Mouse (Mus musculus): ENCODE results near the gene Apof. TPM values are rescaled to one million over a fixed set of nuclear protein-coding genes. Genes with fewer than 3 reads are reported as not detected.

The Apof gene
- polyA plus RNA-seq, 1 experiment: 0.16 TPM

DNA sequence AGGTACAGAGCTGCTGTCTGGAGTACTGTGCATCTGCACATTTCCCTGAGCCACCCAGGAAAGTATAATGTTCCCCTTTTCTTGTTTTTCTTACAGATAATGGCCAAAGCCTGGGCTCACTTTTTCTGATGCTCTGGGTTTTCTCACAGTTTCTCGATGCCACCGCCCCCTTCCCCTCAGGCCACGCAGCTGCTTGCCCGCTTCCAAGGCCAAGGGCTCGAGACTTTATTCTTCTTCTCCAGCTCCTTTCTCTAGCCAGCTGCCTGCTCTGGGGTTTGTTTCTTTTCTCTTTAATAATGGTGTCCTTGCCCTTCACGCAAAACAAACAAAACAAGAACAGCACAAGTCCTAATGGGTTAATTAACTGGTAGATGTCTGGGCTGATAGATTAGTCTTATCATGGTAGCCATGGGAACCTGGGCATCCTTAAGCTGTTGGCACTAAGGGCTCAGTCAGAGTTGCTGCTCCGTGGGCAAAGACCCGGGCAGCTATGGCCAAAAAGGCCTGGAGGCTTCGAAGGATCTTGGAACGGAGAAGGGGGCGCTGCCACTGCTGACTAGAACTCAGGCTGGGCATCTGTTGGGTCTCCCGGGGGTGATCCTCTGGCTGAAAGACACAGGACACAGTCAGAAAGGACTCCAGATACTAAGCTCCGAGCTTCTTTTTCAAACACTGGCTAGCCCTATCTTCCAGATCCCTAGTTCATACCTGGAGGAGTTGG lies 28.1 kb downstream of the Apof start:
- DNase-seq (ENCODE audit: low read depth, low spot score): no peak
- WGBS: 77% methylated on average over 13 of the region's 13 CpGs

- 66% methylated on average over 4 of the region's 4 CpGs for whole genome bisulfite sequencing
- no peak for DNase-seq (ENCODE audit: low read depth, low spot score)
These were observed 28.8 kb downstream of the Apof start for GRCm38 (mm10) chr10:128297221-128297620.

GRCm38 (mm10) chr10:128297622-128298021 lies 29.2 kb downstream of the Apof start:
- 71% methylated on average over 11 of the region's 11 CpGs for WGBS
- DNase-seq (ENCODE audit: low read depth, low spot score): no peak

- no peak for DNase-seq (ENCODE audit: low read depth, low spot score)
- 66% methylated on average over 6 of the region's 6 CpGs for WGBS
These were observed 29.8 kb downstream of the Apof start for GRCm38 (mm10) chr10:128298243-128298642.

DNA sequence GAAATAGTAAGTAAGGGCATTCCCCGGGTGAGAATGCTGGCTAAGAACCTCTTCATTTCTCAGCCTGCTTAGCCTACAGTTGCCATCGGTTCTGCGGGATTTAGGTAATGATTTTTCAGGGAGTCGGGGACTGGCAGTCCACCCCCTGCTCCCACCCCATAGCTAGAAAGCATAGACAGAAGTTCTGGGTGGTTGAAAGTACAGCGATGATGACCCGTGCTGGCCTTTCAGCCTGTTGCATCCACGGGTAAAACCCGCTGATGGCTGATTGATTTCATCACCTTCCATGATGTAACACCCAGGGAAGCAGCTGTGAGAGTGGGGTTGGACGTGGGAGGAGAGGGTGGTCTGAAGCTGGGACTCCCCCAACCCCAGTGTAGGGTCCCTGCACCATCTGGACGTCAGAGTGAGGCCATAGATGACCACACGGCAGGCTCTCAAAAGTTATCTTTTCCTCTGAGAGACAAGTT lies 30.3 kb downstream of the Apof start, which contains the start of gene Il23a:
TSS of gene Il23a (minus strand) at position 51 of the 470 bp plus-strand sequence.
- WGBS: 77% methylated on average over 11 of the region's 11 CpGs
- DNase-seq (ENCODE audit: low read depth, low spot score): no peak

GRCm38 (mm10) chr10:128302357-128302756 lies 33.9 kb downstream of the Apof start:
- DNase-seq (ENCODE audit: low read depth, low spot score): no peak
- 18% methylated on average over 3 of the region's 3 CpGs for WGBS

GRCm38 (mm10) chr10:128302785-128303125 lies 34.3 kb downstream of the Apof start:
- under 1% methylated on average over 9 of the region's 9 CpGs for WGBS

GRCm38 (mm10) chr10:128303126-128304021 lies 34.9 kb downstream of the Apof start, which contains the start of gene Pan2:
Gene Pan2, plus strand, starts transcription at chr10:128303335.
- WGBS: 1% methylated on average over 37 of the region's 37 CpGs
- peak; percentile 98 for DNase-seq (ENCODE audit: low read depth, low spot score)

More at GRCm38 (mm10) chr10:128302785-128303125, 34.3 kb downstream of the Apof start:
- no peak for DNase-seq (ENCODE audit: low read depth, low spot score)

GRCm38 (mm10) chr10:128309654-128310053 lies 41.2 kb downstream of the Apof start:
- DNase-seq (ENCODE audit: low read depth, low spot score): no peak
- 89% methylated on average over 7 of the region's 7 CpGs for WGBS

- no peak for DNase-seq (ENCODE audit: low read depth, low spot score)
- WGBS: 69% methylated on average over 11 of the region's 11 CpGs
These were observed 41.7 kb downstream of the Apof start for GRCm38 (mm10) chr10:128310177-128310576.

- WGBS: 76% methylated on average over 4 of the region's 4 CpGs
- DNase-seq (ENCODE audit: low read depth, low spot score): no peak
These were observed 42.4 kb downstream of the Apof start for GRCm38 (mm10) chr10:128310902-128311301.

- 87% methylated on average over 8 of the region's 8 CpGs for WGBS
- no peak for DNase-seq (ENCODE audit: low read depth, low spot score)
These were observed 47.1 kb downstream of the Apof start for GRCm38 (mm10) chr10:128315578-128315977.

Other genes with a start within 250 kb of the Apof start
- gene Naca, start 233.1 kb upstream of the Apof start, polyA plus RNA-seq (2012; rRNA removed): 170 and 205 TPM in 2 replicates
- 23.0 and 23.4 TPM in 2 replicates for gene Ptges3, start 209.7 kb upstream of the Apof start, polyA plus RNA-seq (2012; rRNA removed)
- gene Atp5b, start 185.4 kb upstream of the Apof start, polyA plus RNA-seq (2012; rRNA removed): 3,352 and 4,281 TPM in 2 replicates
- gene Baz2a, start 177.1 kb upstream of the Apof start, polyA plus RNA-seq (2012; rRNA removed): 22.7 and 36.6 TPM in 2 replicates
- gene Rbms2, start 88.4 kb upstream of the Apof start, polyA plus RNA-seq (2012; rRNA removed): 33.1 and 43.2 TPM in 2 replicates
- 2.0 and 3.3 TPM in 2 replicates for gene Gls2, start 74.2 kb upstream of the Apof start, polyA plus RNA-seq (2012; rRNA removed)
- gene Spryd4, start 56.9 kb upstream of the Apof start, polyA plus RNA-seq (2012; rRNA removed): 17.7 and 20.9 TPM in 2 replicates
- gene Mip, start 42.8 kb upstream of the Apof start, polyA plus RNA-seq (2012; rRNA removed): not detected in 2 replicates
- gene Timeless, start 36.6 kb upstream of the Apof start, polyA plus RNA-seq (2012; rRNA removed): 5.7 TPM in 2 replicates
- gene Apon, start 14.6 kb upstream of the Apof start, polyA plus RNA-seq (2012; rRNA removed): 0.11 and 0.12 TPM in 2 replicates
- gene Stat2, start 1.9 kb downstream of the Apof start, polyA plus RNA-seq (2012; rRNA removed): 18.9 and 36.4 TPM in 2 replicates
- 0.12 TPM in 1 of 2 replicates, not detected in the other for gene Il23a, start 30.1 kb downstream of the Apof start, polyA plus RNA-seq (2012; rRNA removed)
- gene Pan2, start 34.7 kb downstream of the Apof start, polyA plus RNA-seq (2012; rRNA removed): 16.7 and 28.0 TPM in 2 replicates
- 77.0 and 89.7 TPM in 2 replicates for gene Cnpy2, start 53.8 kb downstream of the Apof start, polyA plus RNA-seq (2012; rRNA removed)
- 361 and 585 TPM in 2 replicates for gene Cs, start 69.1 kb downstream of the Apof start, polyA plus RNA-seq (2012; rRNA removed)
- gene Coq10a, start 100.3 kb downstream of the Apof start, polyA plus RNA-seq (2012; rRNA removed): 22.0 and 27.1 TPM in 2 replicates
- gene Ankrd52, start 108.4 kb downstream of the Apof start, polyA plus RNA-seq (2012; rRNA removed): 17.6 and 22.9 TPM in 2 replicates
- gene Slc39a5, start 132.6 kb downstream of the Apof start, polyA plus RNA-seq (2012; rRNA removed): 209 and 267 TPM in 2 replicates
- gene Nabp2, start 142.8 kb downstream of the Apof start, polyA plus RNA-seq (2012; rRNA removed): 35.6 and 39.4 TPM in 2 replicates
- gene Rnf41, start 143.0 kb downstream of the Apof start, polyA plus RNA-seq (2012; rRNA removed): 18.3 and 20.4 TPM in 2 replicates
- gene Smarcc2, start 190.6 kb downstream of the Apof start, polyA plus RNA-seq (2012; rRNA removed): 43.3 and 67.4 TPM in 2 replicates
- gene Myl6, start 225.5 kb downstream of the Apof start, polyA plus RNA-seq (2012; rRNA removed): 1,613 and 1,784 TPM in 2 replicates
- 1.1 and 1.4 TPM in 2 replicates for gene Myl6b, start 230.0 kb downstream of the Apof start, polyA plus RNA-seq (2012; rRNA removed)